9 mouse cellular contexts compared by ENCODE assay signal in the genomic region with DNA sequence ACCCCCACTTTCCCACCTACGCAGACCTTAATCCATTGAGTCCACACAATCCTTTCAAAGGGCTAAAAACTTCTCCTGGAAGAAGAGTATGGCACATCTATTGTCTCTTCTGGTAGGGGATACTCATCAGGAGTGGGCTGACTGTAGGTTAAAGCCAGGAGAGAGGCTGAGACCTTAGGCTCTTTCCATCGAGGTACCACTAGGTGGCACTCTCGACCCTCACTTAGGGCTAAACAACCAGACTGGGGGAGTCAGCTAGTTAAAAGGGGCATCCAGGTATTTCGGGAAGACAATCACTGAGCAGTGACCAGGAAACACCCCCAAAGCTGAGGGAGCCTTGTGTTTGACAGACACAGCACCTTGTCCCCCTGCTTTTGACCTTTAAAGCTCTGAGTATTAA. TPM values are rescaled to one million over a fixed set of nuclear protein-coding genes. Genes with fewer than 3 reads are reported as not detected.
A peak's percentile ranks its signal among the peaks of the same experiment; 100 is the strongest.
DNase-seq lines count a peak whose midpoint lies in the region; ATAC-seq and TF ChIP-seq lines count a peak whose summit lies in the region.
"Had no signal": no experiment of that assay in that cellular context is flagged by ENCODE, and none has a peak within 500 bp of the region (broad histone marks: within the 10 kb centered on the region; RNA-seq: fewer than 3 reads in every experiment).

No protein-coding gene starts in this region.

- peak; percentile 62 for TF ChIP-seq CTCF in G1E (IDR thresholded peaks at IDR 0.05; ENCODE audit: low read depth, low read length)

- ATAC-seq in G1E (ENCODE audit: extremely low read depth, insufficient number of reproducible peaks, low FRiP score, poor library complexity, severe bottlenecking) = 0 out of 2 replicates have a peak, but pooled peaks have one; percentile 34
- peak; percentile 93 for ATAC-seq in common myeloid progenitor, adult 5-6 weeks (replicated peaks; ENCODE audit: low read depth, poor library complexity, severe bottlenecking)
- peak; percentile 65 to 89 for ATAC-seq in hematopoietic stem cell, adult 5-6 weeks (replicated peaks in 1 of 2; ENCODE audit: insufficient read depth in 1 of 2, low FRiP score in 2 of 2, low TSS enrichment in 1 of 2, low read depth in 1 of 2, poor library complexity in 2 of 2, severe bottlenecking in 2 of 2)

- peak; percentile 31 to 51 for DNase-seq in heart, adult 9 months (ENCODE audit: low spot score in 2 of 2)
- DNase-seq in heart, postnatal 25 days (ENCODE audit: low spot score) = no peak
- DNase-seq in G1E (ENCODE audit: low spot score) = peak; percentile 44
- peak; percentile 40 for DNase-seq in layer of hippocampus, postnatal 36 days
- peak; percentile 23 to 49 for DNase-seq in natural killer cell, adult 2 months (ENCODE audit: low spot score in 2 of 2)
- peak; percentile 12 to 20 for DNase-seq in thymus, adult 18-20 months

- intact Hi-C loops in heart, postnatal 25 days (cut with DNase I) = loop anchor here (1.0 to 2.0 kb wide), 2 partner anchors 130 to 226 kb away; no protein-coding TSS in a partner anchor

- no peaks in the 10 kb centered on the region for H3K4me1 ChIP-seq in G1E (ENCODE audit: insufficient read depth, low read depth, low read length)

- H3K9me3 ChIP-seq in G1E (replicated peaks) = no peaks in the 10 kb centered on the region

- H3K27me3 ChIP-seq in G1E (ENCODE audit: insufficient read depth, low read length) = peaks cover 3% of the 10 kb centered on the region; the same call in 1 of the 2 replicates

- no peak overlapping the region for H3K4me3 ChIP-seq in G1E (ENCODE audit: low read depth, low read length)
- H3K4me3 ChIP-seq: myocyte had no signal

- no peaks in the 10 kb centered on the region for H3K36me3 ChIP-seq in G1E (replicated peaks)

RNA-seq across cellular contexts. Expression of gene Taf1b, which starts 27.2 kb away (rescaled TPM):
- 10 to 100 TPM in 1 of 2 experiments, 1 to 10 TPM in 1; 9.8 to 10.4 TPM for total RNA-seq in heart, postnatal 25 days (2021)
- total RNA-seq in G1E (2014; fragmentation: Nextera tagmentation) (28.6 and 38.8 TPM in 2 replicates), G1E (2017) (42.0 and 43.1 TPM in 2 replicates)
- polyA plus RNA-seq in G1E (2012) = 2.5 and 2.7 TPM in 2 replicates
- total RNA-seq in common myeloid progenitor, adult 5-6 weeks (2017) = 43.9 and 45.0 TPM in 2 replicates
- total RNA-seq in hematopoietic stem cell, adult 5-6 weeks (2017) = 54.5 and 58.8 TPM in 2 replicates
- total RNA-seq in layer of hippocampus, postnatal 36 days (2021) = 10 to 100 TPM; 29.4 to 31.0 TPM

Comparison
In these comparisons a context has a peak if more than half of its experiments do, and no peak if none do; other contexts are left out.
1. ATAC-seq: peak in every context shown above with its lines; median percentile 93 in common myeloid progenitor, adult 5-6 weeks; 77 in hematopoietic stem cell, adult 5-6 weeks; 34 in G1E.